Mouse (Mus musculus) erythroblast, embryonic 14.5 days (primary cell): Measurements from ENCODE around the gene Pecam1.

Source experiments
- GATA1 ChIP-seq: IDR thresholded peaks from 2 replicates; pipeline ENCODE4 v1.6.1; 2012; ENCODE audit warnings: low read length, inconsistent platforms, mixed read lengths
- TAL1 ChIP-seq: IDR thresholded peaks from 3 replicates; pipeline ENCODE4 v1.6.1; 2012; ENCODE audit warnings: low read length, inconsistent platforms, mixed read lengths

DNA sequence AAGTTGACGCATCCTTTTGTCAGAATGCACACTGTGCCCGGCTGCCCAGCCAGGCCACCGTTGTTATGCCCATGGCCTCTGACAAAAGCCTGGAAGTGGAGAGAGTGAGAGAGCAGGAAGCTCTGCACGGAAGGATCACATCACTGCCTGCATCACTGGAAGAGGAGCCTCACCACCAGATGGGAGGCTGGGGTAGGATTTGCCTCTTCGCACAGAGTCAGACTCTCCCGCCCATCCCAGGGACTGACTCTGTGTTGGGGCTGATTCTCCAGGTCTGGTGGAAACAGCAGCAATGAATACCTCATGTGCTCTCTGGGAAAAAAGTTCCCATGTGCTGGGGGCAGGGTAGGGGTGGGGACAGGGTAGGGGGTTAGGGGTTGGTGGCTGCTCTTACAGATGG lies 86.6 kb downstream of the Pecam1 start:
- no peak for TF ChIP-seq TAL1
- TF ChIP-seq GATA1, result no peak
